Mouse (Mus musculus) frontal cortex, postnatal 25 days (tissue): ENCODE data around the gene Bdkrb1.
A peak's percentile ranks its signal among the peaks of the same experiment; 100 is the strongest.

Experiments
- DNase-seq, 2 experiments: peaks; one replicate each; pipeline ENCODE4 v3.0.0; 2022; ENCODE audit warnings: low spot score in 2 of 2

The Bdkrb1 gene

DNA sequence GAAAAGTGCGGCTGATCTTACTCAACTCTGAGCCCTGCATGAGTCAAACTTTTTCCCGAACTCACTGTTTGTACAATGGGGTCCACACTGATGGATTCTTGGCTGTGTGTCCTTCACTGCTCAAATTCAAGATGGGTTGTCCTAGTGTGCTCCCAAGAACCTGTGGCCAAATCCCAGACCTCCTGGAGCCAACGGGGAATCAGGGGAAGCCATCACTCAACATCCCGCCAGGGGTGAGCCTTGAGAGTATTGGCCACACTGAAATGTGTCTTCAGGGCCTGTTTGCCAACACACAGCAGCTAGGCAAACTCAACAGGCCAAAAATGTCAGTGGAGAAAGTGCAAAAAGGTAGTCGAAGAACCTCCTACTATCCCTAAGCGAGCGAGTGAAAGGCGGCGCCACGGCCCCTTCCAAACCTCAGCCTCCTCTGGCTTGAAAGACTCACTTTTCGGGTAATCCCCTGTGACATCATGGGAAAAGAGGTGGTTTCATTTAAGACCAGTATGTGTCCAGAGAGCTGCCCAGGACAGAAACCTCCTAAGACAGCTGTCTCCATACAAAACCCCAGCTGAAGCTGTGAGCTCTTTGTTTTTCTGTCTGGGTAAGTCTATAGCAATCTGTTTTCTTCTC is at the start of gene Bdkrb1:
TSS of gene Bdkrb1 (plus strand) at position 505 of the 630 bp plus-strand sequence.
- no peak for DNase-seq

DNA sequence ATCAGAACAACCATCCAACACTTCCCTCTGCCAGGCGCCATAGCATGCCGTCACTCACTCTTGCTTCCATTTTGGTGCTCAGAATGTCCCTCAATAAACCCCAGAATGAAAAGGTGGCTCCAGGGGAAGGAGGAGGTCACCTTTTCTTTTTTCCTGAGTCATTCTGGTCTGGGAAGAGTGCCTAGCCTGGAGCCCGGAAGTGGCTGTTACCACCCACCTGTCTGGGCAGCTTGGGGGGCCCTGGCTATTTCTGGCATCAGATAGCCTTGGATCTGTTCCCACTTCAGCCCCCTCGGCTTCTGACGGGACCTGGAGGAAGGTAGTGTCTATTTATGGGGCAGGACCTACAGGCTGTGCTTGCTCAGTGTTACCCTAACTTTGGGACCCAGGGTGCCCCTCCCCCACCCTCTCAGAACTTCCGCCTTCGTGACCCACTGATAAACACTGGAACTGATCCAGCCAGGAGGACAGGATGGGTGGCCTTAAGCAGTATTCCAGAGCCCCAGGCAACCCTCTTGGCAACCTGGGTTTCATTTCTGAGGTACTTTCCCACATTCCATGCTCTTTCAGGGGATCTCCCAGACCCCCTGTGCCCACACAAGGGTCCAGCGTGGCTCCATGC is 48.6 kb upstream of the Bdkrb1 start:
- no peak for DNase-seq

DNA sequence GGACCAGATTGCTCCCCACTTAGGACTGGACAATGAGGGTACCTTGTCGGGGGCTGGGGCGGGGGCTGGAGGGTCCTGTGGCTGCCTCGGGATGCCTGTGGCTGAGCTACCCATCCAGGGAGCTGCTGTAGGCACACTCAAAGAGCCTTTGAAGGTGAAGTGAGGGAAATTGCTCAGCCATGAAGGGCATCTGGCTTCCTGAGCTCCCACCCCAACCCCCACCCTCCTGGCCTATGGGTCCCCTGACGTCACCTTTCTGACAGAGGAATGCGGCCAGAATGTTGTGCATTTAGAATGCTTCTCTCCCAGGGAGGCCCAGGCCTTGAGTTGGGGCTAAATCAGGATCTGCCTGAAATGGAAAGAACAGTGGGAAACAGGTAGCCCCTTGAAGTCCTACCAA is 47.7 kb upstream of the Bdkrb1 start:
- DNase-seq: no peak

DNA sequence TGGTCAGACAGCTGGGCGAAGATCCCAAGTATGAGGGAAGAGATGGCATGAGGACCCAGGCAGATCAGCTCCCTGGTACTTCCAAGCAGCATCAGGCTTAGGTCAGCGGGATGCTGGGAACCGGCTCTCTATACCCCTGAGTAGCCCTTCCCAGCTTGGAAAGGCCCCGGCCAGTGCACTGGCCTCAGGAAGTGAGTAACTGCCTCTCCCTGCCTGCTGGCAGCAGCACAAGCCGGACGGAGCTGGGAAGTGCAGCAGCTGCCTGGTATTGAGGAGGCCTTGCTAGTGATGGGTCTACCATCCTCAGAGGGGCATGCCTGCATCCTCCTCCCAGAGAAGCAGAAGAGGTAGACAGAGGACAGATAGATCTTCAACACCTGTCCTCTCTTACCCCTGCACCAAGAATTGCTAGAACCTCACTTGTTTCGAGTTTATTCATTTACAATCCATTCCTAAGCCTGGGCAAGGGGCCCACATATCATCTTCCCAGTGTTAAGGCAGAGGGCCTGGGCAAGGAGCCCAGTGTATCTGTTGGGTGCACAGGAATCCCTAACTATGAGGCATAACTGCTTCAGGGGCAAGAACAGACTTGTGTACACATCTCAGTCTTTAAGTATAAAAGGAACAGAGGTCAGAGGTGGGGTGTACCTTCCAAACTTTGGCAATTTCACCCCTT is 45.5 kb upstream of the Bdkrb1 start:
- DNase-seq: no peak

DNA sequence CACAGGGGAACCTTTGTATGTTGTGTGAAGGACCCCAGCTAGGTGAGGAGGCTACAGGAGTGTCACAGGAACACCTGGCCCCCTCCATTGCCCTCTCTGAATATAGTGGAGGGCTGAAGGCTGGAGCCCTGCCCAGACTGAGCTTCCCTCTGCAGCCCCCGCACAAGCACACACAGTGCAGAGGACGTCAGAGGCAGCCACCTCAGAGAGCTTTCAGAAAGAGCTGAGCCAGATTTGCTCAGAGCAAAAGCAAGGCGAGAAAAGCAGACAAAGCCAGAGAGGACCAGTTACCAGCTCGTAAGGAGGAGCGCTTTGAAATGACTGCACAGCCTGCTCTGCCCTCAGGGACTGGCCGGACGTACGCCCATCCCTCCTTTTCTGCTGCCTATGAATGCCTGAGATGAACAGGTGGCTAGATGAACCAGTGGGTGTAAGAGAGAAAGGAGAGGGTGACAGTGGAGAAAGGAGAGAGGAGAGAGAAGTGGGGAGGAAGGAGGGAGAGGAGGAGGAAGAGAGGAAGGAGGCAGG is 41.8 kb upstream of the Bdkrb1 start:
- no peak for DNase-seq

DNA sequence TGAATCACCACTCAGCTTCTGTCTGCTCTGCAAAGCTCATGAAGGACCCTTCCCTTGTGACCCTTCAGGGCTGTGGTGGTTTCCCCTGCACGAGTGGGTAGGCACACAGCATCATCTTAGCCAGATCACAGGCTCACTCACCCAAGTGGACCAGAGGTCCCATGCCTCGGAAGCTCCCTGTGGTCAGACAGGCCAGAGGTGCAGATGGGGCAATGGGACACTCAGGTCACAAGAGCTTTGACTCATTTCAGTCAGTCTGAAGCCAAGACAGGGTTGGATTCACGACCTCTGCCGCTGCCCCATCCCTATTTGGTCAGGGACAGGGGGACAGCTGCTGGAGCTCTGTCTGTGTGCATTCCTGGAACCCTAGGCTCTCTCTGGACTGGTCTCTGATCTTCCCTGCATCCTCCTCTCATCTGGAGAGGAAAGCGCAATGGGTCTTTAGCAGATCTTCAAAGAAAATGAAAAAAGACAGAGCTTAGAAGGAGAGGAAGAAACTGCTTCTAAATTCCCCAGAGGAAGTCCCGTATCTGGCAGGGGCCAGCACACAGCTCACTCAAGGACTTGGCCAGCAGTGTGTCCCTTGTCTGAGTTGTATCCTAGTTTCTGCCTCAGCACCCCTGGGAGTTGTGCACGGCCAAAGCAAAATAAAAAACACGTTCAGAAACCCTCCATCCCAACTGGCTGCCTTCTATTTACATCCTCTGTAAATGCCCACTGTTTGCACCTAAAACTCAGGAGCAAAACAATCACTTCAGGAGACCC is 40.6 kb upstream of the Bdkrb1 start:
- DNase-seq: no peak

DNA sequence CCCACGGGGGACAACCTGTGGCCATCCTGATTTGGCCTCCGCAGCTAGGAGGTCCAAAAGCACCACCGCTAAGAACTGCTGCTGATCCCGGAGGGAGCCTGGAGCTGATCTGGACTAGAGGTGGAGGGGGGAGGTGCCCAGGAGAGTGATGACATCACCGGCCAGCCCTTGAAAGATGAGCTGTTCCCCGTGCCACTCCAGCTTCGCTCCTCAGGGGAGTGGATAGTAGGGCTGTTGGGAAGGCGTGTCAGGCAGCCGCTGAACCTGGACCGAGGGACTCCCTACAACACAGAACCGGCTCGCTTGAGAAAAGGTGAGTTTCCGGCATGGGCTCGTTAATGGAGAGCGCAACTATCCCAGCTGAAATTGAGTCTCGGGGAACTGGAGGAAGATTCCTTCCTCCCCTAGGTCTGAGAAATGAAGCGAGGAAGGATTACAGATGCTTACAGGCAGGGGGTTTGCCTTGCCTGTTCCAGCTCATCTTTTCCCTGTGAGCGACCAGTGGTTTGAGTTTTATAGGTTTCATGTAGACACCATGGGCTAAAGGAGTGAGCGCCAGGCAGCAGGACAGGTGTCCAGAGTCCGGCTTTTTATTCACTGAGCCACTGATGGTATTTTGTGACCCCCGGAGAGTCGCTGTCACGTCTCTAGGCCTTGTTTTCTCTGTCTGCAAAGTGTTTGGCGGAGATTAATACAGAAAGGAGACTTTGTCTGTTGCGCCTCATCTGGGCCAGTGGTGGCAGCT is 39.8 kb upstream of the Bdkrb1 start, which contains the start of gene Bdkrb2:
TSS of gene Bdkrb2 (plus strand) at position 291 of the 745 bp plus-strand sequence.
- no peak for DNase-seq

DNA sequence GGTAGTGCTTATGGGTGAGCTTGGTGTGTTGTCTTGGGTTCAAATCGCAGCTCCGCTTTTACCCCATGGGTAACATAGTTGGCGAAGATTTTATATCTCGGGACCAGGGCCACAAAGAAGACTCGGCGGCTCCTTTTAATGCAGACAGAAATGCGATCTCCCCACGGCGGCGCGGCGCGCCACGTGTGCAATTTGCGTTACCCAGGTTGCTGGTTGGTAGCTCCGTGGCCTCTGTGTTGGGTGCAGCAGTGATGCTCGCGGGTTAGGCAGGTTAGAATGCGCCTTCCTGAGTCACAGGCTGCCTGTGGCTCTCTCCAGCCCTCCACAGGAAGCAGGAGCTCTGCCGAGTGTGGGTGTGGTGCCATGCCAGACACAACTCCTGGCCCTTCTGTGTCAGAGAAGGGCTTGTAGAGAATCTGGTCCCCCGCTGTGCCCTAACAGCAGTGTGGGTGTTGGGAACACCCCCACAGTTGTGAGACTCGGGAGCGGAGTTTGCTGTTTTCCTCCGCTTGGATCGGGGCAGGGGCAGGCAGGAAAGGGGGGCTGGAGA is 39.1 kb upstream of the Bdkrb1 start:
- DNase-seq: no peak

DNA sequence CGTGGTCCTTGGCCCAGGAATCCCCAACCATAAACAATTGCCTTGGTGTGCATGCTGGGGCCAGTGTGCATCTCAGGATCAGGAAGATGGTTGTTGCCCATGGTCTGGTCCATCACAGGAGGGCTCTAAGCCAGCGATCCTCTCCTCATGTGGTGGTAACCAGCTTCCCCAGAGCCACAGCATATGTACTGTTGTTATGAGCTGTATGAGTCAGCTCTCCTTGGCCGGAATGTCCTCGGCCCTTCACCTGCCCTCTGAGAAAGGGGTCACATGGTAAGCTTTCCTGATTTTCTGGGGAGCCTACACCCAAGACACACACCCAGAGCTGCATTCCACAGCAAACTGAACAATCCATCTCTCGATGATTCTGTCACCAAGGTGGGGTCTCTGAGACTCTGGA is 37.7 kb upstream of the Bdkrb1 start:
- DNase-seq: no peak

DNA sequence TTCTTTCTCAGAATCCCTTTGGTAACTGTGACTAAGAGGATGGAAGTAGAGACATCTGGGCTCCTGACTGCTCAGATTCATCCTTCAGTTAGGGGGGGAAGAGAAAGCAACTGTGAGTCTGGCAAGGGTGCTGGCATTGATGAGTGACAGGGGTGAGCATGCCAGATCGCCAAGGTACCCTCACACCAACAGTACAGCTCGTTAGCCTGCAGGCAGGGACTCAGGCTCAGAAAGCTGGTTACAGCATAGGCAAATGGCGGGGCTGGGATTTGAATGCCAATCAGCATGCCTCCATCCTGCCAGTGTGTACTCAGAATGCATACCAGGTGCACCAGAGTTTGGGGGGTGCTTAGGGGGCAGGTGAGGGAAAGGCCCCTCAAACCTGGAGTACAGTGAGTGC is 31.0 kb upstream of the Bdkrb1 start:
- DNase-seq: no peak

DNA sequence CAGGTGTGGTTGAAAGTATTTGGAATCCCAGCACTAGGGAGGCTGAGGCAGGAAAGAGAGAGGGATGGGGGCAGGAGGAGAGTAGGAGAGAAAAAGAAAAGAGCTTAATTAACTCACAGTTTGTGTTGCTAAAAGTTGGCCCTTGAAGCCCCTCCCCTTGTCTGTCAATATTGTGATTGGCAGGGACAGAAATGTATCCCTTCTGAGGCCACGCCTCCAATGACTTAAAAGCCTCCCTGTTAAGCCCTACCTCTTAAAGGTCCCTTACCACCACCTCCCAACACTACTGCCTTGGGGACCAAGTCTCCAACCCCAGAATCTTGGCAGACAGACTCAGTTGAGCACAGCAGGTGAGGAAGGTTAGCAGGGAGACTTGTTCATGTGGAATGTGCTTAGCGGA is 30.3 kb upstream of the Bdkrb1 start:
- no peak for DNase-seq

DNA sequence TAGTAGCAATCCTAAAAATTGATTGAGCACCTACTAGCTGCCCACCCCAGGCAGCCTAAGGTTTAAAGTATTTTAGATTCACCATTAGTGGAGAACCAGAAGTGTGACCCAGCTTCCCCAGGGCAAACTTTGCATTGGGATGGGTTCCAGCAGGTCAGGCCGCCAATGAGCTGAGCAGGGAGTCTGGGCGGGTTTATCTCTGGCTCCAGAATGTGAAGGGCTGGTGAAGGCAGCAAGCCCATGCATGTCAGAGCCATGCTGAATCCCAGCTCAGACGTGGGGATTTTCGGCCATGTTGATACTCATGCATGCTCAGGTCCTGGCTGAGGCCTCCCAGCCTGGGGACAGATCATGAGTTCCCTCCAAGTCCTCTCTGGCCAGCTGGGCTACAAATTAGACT is 28.5 kb upstream of the Bdkrb1 start:
- DNase-seq: no peak

DNA sequence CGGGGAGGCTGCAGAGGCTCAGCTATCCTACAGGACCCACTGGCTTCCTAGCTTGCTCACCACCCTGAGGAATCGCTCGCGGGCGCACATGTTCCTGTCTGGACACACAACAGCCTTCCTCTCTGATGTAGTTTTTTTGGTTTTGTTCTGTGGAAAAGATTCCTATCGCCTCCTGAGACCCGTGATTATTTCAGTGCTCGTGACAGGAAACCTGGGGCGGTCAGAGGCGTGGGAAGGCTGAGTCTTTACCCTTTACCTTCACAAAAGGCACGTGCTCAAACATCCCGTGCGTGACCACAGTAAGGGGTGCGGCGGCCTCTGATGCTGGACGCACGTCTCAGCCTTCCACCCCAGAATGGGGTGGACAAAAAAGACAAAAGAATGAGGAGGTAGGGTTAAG is 22.4 kb upstream of the Bdkrb1 start:
- no peak for DNase-seq

DNA sequence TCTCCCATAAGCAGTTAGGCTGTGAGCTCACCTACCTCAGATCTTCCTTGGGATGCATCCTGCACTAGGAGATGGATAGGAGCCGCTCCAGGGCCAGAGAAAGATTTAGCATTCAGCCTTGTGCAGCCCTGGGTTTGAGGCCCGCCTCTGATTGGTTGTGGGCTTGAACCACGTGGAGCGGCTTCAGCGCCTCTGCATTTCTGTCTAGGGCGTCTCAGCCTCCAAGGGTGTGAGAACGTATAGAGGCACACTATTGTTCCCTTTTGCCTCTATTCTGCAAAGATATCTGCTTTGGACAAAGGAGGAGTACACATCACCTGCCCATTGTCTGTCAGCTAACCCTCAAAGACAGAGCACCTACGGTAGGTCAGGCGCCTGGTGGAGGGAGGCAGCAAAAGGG is 20.4 kb upstream of the Bdkrb1 start:
- DNase-seq: no peak

DNA sequence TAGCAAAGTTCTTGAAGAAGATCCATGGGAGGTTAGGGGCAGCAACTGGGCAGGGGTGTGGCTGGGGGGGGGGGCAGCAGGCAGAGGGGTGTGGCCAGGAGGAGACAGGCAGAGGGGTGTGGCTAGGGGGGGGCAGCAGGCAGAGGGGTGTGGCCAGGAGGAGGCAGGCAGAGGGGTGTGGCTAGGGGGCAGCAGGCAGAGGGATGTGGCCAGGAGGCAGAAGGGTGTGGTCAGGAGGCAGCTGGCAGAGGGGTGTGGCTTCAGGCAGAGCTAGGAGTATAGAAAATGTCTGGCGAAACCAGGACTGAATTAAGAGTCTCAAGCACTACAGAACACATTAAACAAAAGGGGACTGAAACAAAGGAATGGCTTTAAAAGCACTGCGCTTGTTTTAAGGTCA is 19.4 kb upstream of the Bdkrb1 start:
- DNase-seq: no peak

DNA sequence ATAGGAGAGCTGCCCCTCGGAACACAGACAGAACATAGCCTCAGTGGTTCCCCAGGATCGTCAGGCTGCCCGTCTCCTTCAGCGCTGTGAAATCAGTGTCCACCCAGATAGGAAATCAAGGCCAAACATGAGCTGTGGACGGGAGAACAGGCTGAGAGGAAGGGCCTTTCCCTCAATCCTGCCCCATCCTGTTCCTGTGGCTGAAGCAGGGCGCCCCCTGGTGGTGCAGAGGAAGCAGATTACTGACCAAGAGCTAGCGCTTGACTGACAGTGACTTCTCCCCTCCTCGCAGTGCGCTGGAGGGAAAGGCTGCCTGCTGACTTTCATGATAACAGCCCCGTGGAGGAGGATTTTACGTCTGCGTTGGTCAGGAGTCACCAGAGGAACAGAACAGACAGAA is 18.0 kb upstream of the Bdkrb1 start:
- DNase-seq: peak; percentile 44 to 54

DNA sequence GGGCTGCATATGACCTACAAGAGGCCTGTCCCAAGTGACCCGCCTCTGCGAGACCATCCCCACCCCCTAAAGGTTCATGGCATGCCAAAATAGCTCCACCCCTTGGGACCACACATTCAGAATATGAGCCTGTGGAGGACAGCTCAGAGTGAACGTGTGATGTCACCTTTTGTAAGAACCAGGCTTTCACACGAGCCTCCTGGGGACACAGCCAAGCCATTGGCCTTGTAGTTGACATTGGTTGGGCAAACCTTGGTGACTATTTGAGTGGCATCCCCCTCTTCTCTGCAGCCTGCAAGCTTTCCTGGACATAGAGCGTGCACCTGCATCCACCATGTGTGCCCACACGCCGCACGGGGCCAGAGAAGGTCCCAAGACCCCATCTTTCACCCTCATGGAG is 15.4 kb upstream of the Bdkrb1 start:
- DNase-seq: no peak

DNA sequence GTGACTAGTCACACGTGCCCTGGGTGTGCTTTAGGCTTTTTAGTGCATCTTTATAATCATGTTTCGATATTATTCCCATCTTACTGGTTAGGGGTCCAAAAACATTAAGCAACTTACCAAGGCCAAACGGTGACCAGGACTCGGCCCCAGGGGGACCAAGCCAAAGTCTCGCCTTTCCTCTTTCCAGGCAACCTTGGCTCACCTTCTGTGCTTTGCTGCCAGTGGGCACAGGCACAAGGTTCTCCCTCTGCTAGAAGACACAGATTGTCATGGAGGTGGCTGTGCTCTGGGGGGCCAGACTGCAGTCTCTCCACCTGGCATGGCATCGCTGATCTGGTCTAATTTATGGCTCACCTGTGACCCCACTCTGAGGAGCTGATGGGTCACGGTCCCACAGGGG is 12.1 kb upstream of the Bdkrb1 start:
- no peak for DNase-seq

DNA sequence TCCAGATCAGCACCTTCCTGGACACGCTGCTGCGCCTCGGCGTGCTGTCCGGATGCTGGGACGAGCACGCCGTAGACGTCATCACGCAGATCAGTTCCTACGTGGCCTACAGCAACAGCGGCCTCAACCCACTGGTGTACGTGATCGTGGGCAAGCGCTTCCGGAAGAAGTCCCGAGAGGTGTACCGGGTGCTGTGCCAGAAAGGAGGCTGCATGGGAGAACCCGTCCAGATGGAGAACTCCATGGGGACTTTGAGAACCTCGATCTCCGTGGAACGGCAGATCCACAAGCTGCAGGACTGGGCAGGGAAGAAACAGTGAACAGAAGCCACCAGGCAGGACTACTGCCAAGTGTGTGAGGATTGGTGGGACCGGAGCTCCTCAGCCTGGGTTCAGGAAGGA is 10.5 kb upstream of the Bdkrb1 start:
- no peak for DNase-seq

DNA sequence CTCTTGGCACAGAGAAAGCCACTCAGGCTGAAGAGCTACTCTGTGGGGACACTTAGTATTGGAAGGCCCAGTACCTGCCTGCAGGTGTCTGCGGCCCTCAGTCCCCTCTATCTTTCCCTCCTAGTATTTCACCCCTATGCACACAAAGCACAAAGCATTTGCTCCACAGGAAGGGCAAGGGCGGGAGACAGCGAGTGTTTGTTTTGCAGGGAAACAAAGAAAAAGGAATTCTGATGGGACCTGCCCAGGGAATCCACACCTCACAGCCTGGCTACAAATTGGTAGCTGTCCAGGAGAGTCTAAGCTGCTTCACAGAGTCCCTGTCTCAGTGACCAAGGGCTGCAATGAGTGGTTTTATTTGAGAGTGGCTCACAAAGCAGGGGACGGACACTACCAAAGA is 9.4 kb upstream of the Bdkrb1 start:
- DNase-seq: no peak

DNA sequence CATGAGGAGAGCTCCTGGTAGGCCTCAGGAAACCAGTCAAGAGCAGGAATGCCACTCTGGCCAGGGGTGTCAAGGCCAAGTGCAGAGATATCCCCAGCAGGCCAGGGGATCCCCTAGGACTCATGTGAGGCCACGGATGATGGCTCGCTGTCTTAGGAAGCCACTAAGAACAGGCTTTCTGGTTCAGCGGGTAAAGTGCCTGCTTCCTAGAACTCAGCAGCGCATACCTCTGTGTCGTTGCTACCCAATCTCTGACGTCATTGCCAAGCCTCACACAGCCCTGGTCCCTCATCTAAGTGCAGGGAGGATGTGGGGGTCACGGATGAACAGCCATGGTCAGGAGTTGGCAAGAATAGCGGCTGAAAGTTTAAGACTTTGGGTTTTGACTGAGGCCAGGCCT is 5.8 kb upstream of the Bdkrb1 start:
- DNase-seq: no peak
